Mouse (Mus musculus): ENCODE data around the gene Casp2. TPM values are rescaled to one million over a fixed set of nuclear protein-coding genes. Genes with fewer than 3 reads are reported as not detected.

Casp2 gene
- total RNA-seq, 2 experiments from 2014 or later = 11.0 to 13.7 TPM

DNA sequence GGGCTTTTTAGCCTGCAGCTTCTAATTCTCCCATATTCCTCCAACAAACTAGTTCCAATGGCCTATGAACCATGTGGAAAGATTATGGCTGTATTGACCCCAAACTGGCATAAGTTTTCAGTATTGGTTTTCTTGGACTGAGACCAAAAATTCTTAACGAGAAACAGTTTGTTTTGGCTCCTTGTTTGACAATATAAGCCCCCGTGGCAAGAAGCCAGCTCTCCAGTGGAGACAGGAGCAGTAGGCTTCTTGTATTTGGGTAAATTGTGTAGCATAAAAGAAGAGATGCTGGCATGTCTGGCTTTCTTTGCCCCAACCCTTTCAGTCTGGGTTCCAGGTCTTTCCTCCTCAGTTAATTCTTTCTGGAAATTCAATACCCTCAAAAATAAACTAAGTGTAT, 11.4 kb downstream of the Casp2 start:
- no peak for DNase-seq

DNA sequence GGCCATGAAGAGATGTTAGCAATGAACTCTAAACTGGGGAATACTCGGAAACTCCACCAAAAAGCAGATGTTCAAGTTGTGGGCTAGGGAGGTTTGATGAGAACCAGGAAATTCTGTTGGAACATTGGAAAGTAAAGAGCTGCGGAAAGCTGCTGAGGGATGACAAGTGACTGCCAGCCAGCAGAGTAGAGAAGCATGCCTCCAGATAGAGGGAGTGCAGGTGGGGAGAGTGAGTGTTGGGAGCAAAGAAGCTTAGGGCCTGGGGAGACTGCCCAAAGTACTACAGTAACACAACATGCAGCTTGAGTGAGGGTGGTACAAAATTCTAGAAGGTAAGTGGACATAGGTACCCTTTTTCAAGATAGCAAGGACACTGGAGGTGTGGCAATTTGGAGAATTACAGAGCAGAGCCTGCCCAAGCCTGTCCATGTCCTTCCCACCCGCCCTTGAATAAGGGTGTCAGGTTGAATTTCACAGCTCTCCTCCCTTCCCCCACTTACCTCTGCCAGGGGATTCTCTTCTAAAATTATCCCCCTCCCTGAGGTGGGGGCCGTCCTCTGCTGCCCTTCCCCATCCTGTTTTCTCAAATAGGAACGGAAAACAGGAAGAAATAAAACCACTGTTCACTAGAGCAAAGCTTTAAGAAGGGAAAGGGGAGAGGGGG, 18.2 kb downstream of the Casp2 start:
- DNase-seq = peak in 1 of 2 experiments; percentile 36

DNA sequence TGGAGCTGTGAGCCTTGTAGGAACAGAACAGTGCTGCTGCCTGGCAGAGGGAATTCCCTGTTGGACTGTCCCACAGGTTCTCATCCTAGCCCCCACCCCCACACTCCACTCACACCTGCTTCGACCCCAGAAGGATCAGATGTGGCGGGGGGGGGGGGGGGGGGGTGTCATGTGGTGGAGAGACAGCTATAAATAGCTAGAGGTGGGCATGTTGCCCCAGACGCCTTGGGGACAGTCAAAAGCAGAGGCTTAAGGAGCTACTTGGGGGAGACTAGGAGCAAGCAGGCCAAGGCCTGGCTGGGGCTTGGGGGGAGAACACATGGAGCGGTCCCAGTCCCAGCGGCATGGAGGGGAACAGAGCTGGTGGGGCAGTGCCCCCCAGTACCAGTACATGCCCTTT, 21.7 kb downstream of the Casp2 start, which contains the start of gene Clcn1:
Gene Clcn1, plus strand, starts transcription at position 238 of the 400 bp plus-strand sequence.
- DNase-seq = no peak

DNA sequence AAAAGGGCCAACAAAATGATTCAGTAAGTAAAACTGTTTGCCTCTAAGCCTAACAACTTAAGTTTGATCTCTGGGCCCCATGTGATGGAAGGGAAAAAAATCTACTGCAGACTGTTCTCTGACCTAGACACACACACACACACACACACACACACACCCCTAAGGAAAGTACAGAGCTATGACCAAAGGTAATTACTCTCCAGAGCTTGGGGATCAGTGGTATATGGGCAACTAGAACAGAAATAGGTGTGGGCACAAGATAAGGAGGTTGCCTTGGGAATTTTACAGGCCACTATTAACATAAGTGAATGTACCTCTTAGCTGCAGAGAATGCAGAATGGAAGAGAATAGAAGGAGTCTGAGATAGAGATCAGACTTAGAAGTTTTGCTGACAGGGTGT, 22.8 kb downstream of the Casp2 start:
- DNase-seq = no peak

DNA sequence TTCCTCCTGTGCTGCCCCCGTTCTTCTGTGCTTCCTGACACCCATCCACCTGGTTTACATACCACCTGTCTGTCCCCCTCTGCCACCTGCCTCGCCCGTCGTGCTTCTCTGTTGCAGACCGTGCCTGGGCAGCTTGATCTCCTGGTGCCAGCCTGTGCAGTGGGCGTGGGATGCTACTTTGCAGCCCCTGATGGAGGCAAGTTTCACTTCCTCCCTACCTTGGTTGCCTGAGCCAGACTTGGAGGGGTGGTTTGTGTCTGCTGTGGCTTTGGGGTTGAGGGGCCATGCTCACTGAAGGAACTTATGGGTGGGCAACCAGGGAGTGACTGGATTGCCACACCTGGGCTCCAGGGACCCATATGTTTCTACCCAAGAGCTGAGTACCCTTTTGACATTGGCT, 28.5 kb downstream of the Casp2 start:
- DNase-seq = no peak

DNA sequence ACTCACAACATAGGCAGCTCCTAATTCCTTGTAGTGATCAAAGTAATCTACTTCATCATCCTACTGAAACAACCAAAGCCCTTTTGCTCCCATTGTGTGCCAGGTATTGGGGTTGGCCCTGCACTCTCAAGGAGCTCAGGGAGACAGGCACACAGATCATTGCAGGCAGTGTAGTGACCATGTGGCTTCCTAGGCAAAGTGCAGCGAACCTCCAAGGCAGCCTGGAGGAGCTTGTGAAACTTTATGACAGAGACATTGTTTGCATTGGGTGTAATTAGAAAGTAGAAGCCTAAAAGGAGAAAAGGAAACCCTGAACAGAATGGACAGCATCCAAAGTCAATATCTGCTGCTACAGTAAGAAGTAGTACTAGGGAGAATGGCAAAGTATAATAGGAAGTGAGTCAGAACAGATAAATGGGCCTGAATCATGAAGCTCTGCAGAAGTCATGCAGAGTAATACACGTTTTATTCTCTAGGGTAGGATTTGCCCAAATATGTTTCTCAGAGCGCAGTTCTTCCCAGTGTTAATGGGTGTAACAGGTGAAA, 30.8 kb downstream of the Casp2 start:
- no peak for DNase-seq

DNA sequence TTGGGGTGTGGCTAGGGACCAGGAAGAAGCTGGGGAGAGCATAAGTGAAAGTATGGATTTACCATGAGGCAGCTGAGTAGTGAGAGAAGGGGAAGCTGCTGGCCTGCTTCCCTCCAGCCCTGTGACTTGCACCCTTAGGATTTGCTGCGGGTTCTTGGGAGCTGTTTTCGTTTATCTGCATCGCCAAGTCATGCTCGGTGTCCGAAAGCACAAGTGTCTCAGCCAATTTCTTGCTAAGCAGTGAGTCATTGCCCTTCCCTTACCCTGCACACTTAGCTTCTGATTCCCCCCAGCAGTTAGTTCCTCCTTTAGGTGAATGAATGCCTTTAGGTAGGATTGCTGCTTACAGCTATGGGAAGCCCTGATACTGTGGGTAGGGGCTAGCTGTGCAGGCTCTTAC, 34.6 kb downstream of the Casp2 start:
- no peak for DNase-seq

DNA sequence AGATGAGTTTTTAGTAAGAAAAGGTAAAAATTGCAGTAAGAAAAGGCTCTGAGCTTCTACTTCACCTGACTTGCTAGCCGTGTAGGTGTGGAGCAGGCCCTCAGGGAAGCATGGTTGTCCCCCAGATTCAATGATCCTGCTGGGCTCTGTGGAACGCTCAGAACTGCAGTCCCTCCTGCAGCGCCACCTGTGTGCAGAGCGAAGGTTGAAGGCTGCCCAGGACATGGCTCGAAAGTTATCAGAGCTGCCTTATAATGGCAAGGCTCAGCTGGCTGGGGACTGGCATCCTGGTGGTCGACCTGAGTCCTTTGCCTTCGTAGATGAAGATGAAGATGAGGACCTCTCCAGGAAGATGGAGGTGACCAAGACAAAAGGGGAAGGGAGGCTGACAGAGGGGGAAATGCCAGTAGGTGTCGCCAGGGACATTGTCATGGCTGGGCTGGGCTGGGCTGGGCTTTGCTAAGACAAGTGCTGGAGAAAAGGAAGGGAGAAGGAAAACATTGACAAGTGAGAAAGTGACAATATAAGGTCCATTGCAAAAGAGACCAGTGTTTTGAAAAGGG, 45.1 kb downstream of the Casp2 start:
- no peak for DNase-seq

DNA sequence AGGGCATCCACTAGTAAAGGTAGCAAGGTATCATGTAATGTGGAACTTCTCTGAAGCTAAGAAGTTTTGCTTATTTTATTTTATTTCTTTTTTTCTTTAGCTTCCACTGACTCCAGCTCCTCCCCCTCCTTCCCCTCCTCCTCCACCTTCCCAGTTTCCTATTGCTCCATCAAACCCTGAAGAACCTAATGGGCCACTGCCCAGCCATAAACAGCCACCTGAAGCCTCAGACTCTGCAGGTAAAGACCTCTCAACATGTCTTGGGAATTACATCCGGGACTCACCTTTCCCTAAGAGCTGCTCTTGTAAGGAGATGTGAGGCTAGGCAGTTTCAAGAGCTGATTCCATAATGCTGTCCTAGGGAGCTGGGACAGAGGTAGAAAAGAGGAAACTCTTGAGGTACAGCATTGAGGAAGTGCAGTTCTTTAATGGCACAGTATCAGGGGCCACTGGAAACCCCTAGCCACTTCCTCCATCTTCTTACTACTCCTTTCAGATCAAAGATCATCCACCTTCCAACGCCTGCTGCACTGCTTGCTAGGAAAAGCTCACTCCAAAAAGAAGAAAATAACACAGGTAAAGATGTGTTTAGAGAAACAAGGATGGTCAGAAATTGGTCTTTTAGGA, 45.8 kb downstream of the Casp2 start:
- no peak for DNase-seq

DNA sequence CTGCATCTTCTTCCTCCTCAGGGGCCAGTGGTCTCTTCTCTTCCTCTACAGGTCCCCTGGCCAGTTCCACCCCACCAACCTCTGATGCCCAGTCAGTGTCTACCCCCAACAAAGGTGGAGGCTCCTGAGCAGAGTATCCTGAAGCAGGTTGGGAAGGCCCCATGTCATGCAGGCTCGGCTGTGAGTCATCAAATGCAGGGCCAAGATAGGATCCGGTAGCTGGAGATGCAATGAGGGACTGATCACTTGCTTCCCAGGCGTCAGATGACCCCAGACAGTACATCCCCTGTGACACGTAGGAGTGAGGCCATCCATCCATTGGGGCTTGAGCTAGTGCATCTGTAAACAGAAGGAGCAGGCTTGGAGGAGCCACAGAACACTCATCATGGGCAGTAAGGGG, 53.5 kb downstream of the Casp2 start:
- DNase-seq = no peak

DNA sequence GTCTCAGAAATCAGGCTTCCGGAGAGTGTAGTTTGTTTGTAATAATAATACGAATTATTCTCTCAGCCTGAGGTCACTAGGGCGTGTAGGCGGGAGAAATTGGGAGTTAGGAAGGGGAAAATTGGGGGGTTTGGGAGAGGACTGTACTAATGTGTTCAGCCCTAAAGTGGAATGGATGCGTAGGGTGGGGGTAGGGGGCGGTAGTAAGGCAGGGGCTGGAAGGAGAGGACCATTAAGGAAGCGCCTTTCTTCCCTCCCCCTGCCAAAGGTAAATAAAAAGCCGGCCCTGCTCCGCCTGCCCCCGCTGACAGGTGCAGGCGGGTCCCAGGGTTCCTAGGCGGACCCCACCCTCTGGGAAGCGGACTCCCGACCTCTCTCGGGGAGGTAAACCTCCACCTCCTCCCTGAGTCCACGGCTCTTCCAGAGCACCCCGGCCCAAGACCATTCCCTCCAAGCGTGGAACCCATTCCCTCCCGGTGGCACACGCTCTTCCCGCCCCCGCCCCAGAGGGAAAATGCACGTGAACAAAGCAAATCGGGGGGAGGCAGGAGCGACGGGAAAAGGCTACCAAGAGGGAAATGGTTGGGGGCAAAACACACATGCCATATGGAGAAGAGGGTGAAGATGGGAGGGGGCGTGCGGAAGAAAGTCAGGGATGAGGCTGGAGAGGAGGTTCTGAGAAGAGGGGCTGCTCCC, 58.7 kb downstream of the Casp2 start:
- DNase-seq = no peak

DNA sequence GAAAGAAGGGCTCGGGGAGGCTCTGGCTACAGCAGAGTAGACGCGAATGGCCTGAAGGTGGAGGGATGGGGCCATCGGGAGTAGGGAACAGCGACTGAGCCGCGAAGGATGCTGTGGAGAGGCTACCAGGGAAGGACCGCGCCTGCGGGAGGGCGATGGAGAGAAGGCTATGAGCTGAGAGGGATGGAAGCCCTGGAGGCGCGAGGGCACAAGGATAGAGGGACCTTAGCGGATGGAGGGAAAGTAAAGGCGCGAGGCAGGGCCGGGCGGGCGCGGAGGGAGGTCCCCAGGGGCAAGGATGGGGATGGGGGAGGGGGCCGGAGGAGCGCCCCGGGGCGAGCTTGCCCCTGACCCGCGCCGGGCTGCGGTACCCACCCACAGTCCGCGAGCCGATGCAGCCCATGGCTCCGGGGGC, 59.3 kb downstream of the Casp2 start:
- DNase-seq = peak in 1 of 2 experiments; percentile 41

DNA sequence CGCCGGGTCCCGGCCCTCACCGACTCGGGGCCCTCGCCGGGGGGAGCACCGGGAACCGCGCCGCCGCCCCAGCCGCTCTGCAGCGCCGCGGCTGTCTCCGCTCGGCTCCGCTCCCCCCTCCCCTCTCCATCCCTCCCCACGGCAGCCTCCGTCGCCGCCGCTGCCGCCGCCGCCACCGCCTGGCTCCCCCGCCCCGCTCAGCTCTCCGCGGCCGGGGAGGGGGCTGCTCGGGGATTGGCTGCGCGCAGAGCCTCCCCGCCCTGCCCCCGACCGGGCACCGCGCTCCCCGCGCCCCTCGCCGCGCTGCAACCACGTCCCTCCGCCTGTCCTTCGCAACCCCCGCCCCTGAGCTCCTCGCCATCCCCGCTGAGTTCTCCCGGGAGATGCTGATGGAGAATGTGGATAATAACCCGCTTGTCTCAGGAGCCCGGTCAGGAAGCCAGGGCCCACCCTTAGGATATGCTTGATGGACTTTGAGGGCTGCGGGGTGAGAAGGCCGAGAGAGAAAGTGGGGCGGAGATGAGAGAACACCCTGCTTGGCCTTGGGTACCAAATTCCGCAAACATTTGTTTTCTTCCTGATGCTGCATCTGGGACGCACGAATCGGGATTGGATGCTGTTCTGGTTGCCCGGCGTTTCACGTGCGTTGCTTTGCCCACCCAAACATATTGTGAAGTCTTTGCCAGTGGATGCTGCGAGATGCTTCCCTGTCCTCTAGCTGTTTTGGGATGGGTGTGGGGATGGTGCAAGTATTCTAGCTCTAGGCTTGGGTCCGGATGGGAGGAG, 59.9 kb downstream of the Casp2 start, which contains the start of gene Fam131b:
Gene Fam131b, minus strand, starts transcription at position 162 of the 786 bp plus-strand sequence.
- DNase-seq = peak in 1 of 2 experiments; percentile 36

DNA sequence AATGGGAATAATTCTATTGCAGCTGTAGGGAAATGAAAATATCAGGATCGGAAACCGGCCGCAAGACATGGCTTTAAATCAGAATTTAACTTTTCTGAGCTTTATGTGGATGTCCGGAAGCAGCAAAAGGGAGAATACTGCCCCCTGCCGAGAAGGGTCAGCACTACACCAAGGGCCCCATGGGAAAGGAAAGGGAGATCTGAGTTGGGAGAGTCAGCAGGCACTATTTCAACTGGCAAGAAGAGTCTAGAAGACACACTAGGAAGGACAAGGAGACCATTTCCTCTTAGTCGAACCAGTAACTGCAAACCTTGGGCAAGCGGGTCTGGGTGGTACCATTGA, 60.5 kb downstream of the Casp2 start:
- DNase-seq = peak; percentile 78 to 94

DNA sequence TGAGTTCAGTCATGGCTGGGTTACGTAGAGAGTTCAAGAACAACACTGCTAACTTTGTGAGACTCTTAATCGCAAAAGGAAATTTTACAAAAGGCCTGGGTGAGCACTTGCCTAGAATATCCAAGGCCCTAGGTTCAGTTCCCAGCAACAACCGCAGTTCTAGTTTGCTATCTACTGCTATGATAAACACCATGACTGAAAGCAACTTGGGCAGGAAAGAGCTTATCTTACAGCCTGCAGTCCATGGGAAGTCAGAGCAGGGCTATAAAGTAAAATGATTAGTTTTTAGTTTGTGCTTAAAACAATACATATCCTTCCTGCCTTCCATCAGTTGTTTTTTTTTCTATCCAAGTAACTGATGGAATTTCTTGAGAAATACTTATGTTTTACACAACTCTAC, 61.7 kb downstream of the Casp2 start:
- DNase-seq = no peak

DNA sequence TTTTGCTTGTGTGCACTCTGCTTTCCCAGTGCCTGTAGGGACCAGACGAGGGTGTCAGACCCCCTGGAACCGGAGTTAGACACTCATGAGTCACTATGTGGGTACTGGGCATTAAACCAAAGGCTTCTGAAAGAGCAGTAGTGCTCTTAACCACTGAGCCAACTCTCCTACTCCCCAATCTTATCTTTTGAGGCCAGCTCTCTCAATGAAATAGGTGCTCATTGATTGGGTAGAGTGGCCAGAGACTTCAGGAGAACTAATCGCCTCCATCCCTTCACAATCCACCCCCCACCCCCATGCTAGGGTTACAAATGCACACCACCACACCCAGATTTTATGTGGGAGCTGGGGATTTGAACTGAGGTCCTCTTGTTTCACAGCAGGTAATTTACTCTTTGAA, 64.0 kb downstream of the Casp2 start:
- DNase-seq = no peak

DNA sequence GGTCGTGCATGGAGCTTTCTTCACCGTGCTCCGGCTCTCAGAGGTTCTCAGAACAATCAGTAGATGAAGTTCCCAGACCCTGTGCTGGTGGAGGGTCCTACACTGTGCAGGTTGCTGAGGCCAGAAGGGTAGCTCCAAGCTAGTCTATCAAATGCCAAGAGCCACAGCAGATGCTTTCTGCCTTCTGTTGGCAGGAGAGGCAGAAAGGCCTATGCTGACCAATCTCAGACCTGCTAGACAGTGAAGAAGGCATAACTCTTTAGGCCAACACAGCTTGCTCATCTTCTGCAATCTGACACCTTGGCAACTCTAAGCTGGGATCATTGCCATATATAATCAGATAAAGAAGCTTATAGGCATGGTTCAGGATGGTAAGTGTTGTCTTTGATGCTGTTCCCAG, 65.4 kb downstream of the Casp2 start:
- DNase-seq = no peak

DNA sequence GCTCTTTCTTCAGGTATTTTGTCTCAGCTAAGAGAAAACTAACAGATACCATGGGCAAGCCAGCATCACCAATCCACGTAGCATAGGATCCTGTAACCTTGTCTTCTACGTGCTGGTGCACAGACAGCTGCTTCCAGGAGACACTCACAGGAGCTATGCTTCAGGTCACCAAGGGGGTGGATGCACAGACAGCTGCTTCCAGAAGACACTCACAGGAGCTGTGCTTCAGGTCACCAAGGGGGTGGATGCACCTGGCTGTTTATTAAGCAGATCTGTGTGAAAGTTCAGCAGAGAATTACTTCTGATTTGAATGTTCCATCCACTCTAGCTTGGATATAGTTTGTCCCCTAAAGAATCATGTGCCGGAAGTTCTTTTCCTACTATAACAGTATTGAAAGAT, 66.2 kb downstream of the Casp2 start:
- DNase-seq = no peak

Measured in heart, adult 18-20 months (tissue).